Mouse (Mus musculus) heart, adult 2 months (tissue): ENCODE data around the gene Naaa. TPM values are rescaled to one million over a fixed set of nuclear protein-coding genes. Genes with fewer than 3 reads are reported as not detected.

Experiments used
- DNase-seq, 2 experiments: peaks; one replicate each; pipeline ENCODE4 v3.0.0; 2021
- H3K27ac ChIP-seq: fragments of 200-600 bp; 2 replicates; pipeline ENCODE4 v1.8.1; 2022
- H3K27me3 ChIP-seq: fragments of 200-500 bp; 2 replicates; pipeline ENCODE4 v1.6.1; 2012; ENCODE audit warnings: mild to moderate bottlenecking, low read length, inconsistent platforms, mixed read lengths; ENCODE audit not compliant: control insufficient read depth, insufficient read depth
- H3K36me3 ChIP-seq: fragments of 200-500 bp; 2 replicates; pipeline ENCODE4 v1.6.1; 2012; ENCODE audit warnings: low read length, inconsistent platforms; ENCODE audit not compliant: control insufficient read depth, insufficient read depth
- H3K4me1 ChIP-seq: fragments of 200-500 bp; 2 replicates; pipeline ENCODE4 v1.6.1; 2011; ENCODE audit warnings: low read length; ENCODE audit not compliant: control insufficient read depth, insufficient read depth
- H3K4me3 ChIP-seq: fragments of 200-600 bp; 2 replicates; pipeline ENCODE4 v1.8.1; 2022
- H3K79me2 ChIP-seq: fragments of 200-500 bp; replicated peaks from 2 replicates; pipeline ENCODE4 v1.6.1; 2012; ENCODE audit warnings: mild to moderate bottlenecking, inconsistent platforms, low read length, moderate library complexity, mixed read lengths; ENCODE audit not compliant: control insufficient read depth, insufficient read depth
- H3K9ac ChIP-seq: fragments of 200-500 bp; 2 replicates; pipeline ENCODE4 v1.6.1; 2012; ENCODE audit warnings: low read depth, mild to moderate bottlenecking, control low read depth, inconsistent platforms, low read length, mixed read lengths
- CTCF ChIP-seq: fragments of 200-600 bp; IDR thresholded peaks from 2 replicates; pipeline ENCODE4 v1.8.1; 2022; ENCODE audit warnings: antibody characterized with exemption, mild to moderate bottlenecking, moderate library complexity
- EP300 ChIP-seq: fragments of 200-500 bp; IDR thresholded peaks from 2 replicates; pipeline ENCODE4 v1.6.1; 2011; ENCODE audit warnings: low read depth, low read length, control low read depth; ENCODE audit not compliant: insufficient read depth
- POLR2A ChIP-seq: fragments of 200-500 bp; IDR thresholded peaks from 2 replicates; pipeline ENCODE4 v1.6.1; 2011; ENCODE audit warnings: mild to moderate bottlenecking, low read depth, low read length, control low read depth; ENCODE audit not compliant: insufficient read depth
- WGBS: fragments of 180-500 bp; shearing (Covaris S2); methylation state at CpG from one replicate; pipeline ENCODE4 v1.1.7; 2018; 5-methylcytosine and 5-hydroxymethylcytosine counted together
- intact Hi-C: fragments of 180-260 bp; cut with DNase I; formaldehyde crosslinking; loops from one replicate; pipeline ENCODE4 v1.15.1; 2025
- polyA plus RNA-seq: library from polyadenylated mRNA; depleted of rRNA; stranded (reverse); fragments of >200 nt; gene quantifications from 2 replicates; pipeline ENCODE4 v1.2.3, GENCODE M21; 2012
- total RNA-seq, 2 experiments: library from RNA; stranded (reverse); gene quantifications; 2 replicates each; pipeline ENCODE4 v1.2.3; 2021

Gene Naaa
- total and polyA plus RNA-seq, 3 experiments: 14.2 to 16.8 (median 16.1) TPM

DNA sequence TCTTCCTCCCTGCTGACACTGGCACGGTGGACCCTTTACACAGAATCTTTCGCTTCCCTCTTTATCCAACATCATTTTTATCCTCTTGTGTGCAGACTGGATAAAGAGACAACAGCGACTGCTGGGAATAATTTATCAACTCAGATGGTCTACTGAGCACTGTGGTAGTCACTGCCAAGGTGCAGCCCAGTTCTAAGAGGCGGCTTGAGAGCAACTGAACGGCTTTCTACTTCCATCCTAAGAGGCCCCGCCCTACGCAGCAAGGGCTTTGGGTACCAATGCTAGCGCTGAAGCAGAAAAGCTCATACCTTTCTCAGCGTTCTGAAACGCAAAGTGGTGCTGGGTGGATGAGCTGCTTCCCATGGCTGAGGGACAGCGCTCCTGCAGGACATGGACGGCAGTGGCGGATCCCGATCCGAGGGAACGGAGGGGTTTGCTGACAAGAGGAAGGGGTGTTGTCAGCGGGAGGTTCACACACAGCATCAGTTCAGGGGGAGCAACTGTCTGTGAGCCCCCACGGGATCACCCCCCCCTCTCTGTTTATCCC lies 25.1 kb downstream of the Naaa start:
- Histone ChIP-seq H3K27ac (no peak overlapping the region), H3K27me3 (no peaks in the 10 kb centered on the region), H3K4me1 (no peaks in the 10 kb centered on the region), H3K9ac (no peak overlapping the region), H3K4me3 (no peak overlapping the region), H3K36me3 (no peaks in the 10 kb centered on the region), H3K79me2 (no peaks in the 10 kb centered on the region)
- no peak for DNase-seq
- 23% methylated on average over 18 of the region's 18 CpGs for WGBS
- peak; percentile 27; the same call in 1 of the 2 replicates for TF ChIP-seq CTCF
- no peak for TF ChIP-seq EP300
- intact Hi-C loops: no loop called here

- Histone ChIP-seq H3K9ac (no peak overlapping the region), H3K36me3 (no peaks in the 10 kb centered on the region), H3K79me2 (no peaks in the 10 kb centered on the region), H3K27ac (no peak overlapping the region), H3K4me3 (no peak overlapping the region), H3K27me3 (no peaks in the 10 kb centered on the region), H3K4me1 (no peaks in the 10 kb centered on the region)
- TF ChIP-seq EP300 (no peak), CTCF (no peak), POLR2A (no peak)
- intact Hi-C loops: no loop called here
- DNase-seq: no peak
- WGBS: 92% methylated on average over 6 of the region's 6 CpGs
Observed at GRCm38 (mm10) chr5:92252031-92252430, 25.9 kb downstream of the Naaa start.

GRCm38 (mm10) chr5:92248614-92249013 lies 29.4 kb downstream of the Naaa start:
- Histone ChIP-seq H3K79me2 (no peaks in the 10 kb centered on the region), H3K4me1 (no peaks in the 10 kb centered on the region), H3K4me3 (no peak overlapping the region), H3K27me3 (no peaks in the 10 kb centered on the region), H3K27ac (no peak overlapping the region), H3K36me3 (no peaks in the 10 kb centered on the region), H3K9ac (no peak overlapping the region)
- TF ChIP-seq EP300: no peak
- TF ChIP-seq POLR2A: no peak
- no peak for TF ChIP-seq CTCF
- intact Hi-C loops: no loop called here
- no peak for DNase-seq
- 71% methylated on average over 11 of the region's 11 CpGs for WGBS

- 79% methylated on average over 9 of the region's 9 CpGs for whole genome bisulfite sequencing
- H3K36me3 ChIP-seq: no peaks in the 10 kb centered on the region
- intact Hi-C loops: no loop called here
- no peak for TF ChIP-seq CTCF
- no peak for TF ChIP-seq EP300
- no peak for TF ChIP-seq POLR2A
- no peak overlapping the region for H3K9ac ChIP-seq
- no peak overlapping the region for H3K4me3 ChIP-seq
- no peak for DNase-seq
- H3K27ac ChIP-seq: no peak overlapping the region
- H3K4me1 ChIP-seq: no peaks in the 10 kb centered on the region
- H3K79me2 ChIP-seq: no peaks in the 10 kb centered on the region
- H3K27me3 ChIP-seq: 0 out of 2 replicates have a peak, but pooled peaks cover 1% of the 10 kb centered on the region
Observed at GRCm38 (mm10) chr5:92245483-92245882, 32.5 kb downstream of the Naaa start.

GRCm38 (mm10) chr5:92244900-92245299 lies 33.1 kb downstream of the Naaa start:
- intact Hi-C loops: no loop called here
- Histone ChIP-seq H3K27ac (no peak overlapping the region), H3K27me3 (0 out of 2 replicates have a peak, but pooled peaks cover 1% of the 10 kb centered on the region), H3K4me3 (no peak overlapping the region), H3K79me2 (no peaks in the 10 kb centered on the region), H3K36me3 (no peaks in the 10 kb centered on the region), H3K9ac (no peak overlapping the region), H3K4me1 (no peaks in the 10 kb centered on the region)
- no peak for TF ChIP-seq CTCF
- no peak for TF ChIP-seq POLR2A
- TF ChIP-seq EP300: no peak
- DNase-seq: no peak
- WGBS: 93% methylated on average over 2 of the region's 2 CpGs

- TF ChIP-seq POLR2A: no peak
- no peak for TF ChIP-seq CTCF
- TF ChIP-seq EP300: no peak
- Histone ChIP-seq H3K4me3 (no peak overlapping the region), H3K27me3 (0 out of 2 replicates have a peak, but pooled peaks cover 1% of the 10 kb centered on the region), H3K4me1 (no peaks in the 10 kb centered on the region), H3K36me3 (no peaks in the 10 kb centered on the region), H3K9ac (no peak overlapping the region), H3K79me2 (no peaks in the 10 kb centered on the region), H3K27ac (no peak overlapping the region)
- intact Hi-C loops: no loop called here
- DNase-seq: no peak
- WGBS: 89% methylated on average over 12 of the region's 12 CpGs
Observed at GRCm38 (mm10) chr5:92240769-92241168, 37.2 kb downstream of the Naaa start.
